Mouse (Mus musculus) kidney, embryonic 15.5 days (tissue): ENCODE data around the gene Arid3a. TPM values are rescaled to one million over a fixed set of nuclear protein-coding genes. Genes with fewer than 3 reads are reported as not detected.
"Not testable (repeated sequence)": the region's sequence is repeated elsewhere in the genome, so short reads cannot be mapped to it uniquely, and the experiment has no call there.

Experiments
- ATAC-seq: fragments of 200-750 bp; cut with Nextera tagmentation; replicated peaks from 2 replicates; pipeline ENCODE4 v1.8.0; 2017; ENCODE audit warnings: moderate TSS enrichment; ENCODE audit not compliant: low FRiP score
- H3K27ac ChIP-seq: fragments of 300-500 bp; sonication (generic); 2 replicates; pipeline ENCODE4 v1.5.1; 2015; ENCODE audit warnings: mild to moderate bottlenecking, inconsistent platforms
- H3K27me3 ChIP-seq: fragments of 300-500 bp; sonication (generic); 2 replicates; pipeline ENCODE4 v1.6.1; 2015; ENCODE audit warnings: inconsistent platforms
- H3K36me3 ChIP-seq: fragments of 300-500 bp; sonication (generic); 2 replicates; pipeline ENCODE4 v1.6.1; 2015; ENCODE audit warnings: inconsistent platforms
- H3K4me1 ChIP-seq: fragments of 300-500 bp; sonication (generic); 2 replicates; pipeline ENCODE4 v1.6.1; 2015; ENCODE audit warnings: inconsistent platforms
- H3K4me2 ChIP-seq: fragments of 300-500 bp; sonication (generic); 2 replicates; pipeline ENCODE4 v1.6.1; 2015; ENCODE audit warnings: moderate library complexity, mild to moderate bottlenecking, inconsistent platforms
- H3K4me3 ChIP-seq: fragments of 300-500 bp; sonication (generic); replicated peaks from 2 replicates; pipeline ENCODE4 v1.5.1; 2015; ENCODE audit warnings: mild to moderate bottlenecking, inconsistent platforms
- H3K9ac ChIP-seq: fragments of 300-500 bp; sonication (generic); 2 replicates; pipeline ENCODE4 v1.6.1; 2015; ENCODE audit warnings: mild to moderate bottlenecking, inconsistent platforms
- H3K9me3 ChIP-seq: fragments of 300-500 bp; sonication (generic); replicated peaks from 2 replicates; pipeline ENCODE4 v1.6.1; 2016; ENCODE audit warnings: inconsistent platforms
- WGBS: fragments of 180-500 bp; shearing (Covaris S2); methylation state at CpG from one replicate; pipeline ENCODE4 v1.1.7; 2015; ENCODE audit warnings: mixed read lengths; 5-methylcytosine and 5-hydroxymethylcytosine counted together
- polyA plus RNA-seq: library from polyadenylated mRNA; unstranded; fragments of >200 nt; fragmentation: Nextera tagmentation; extraction: Ambion mirVana; gene quantifications from 2 replicates; pipeline ENCODE4 v1.2.1, GENCODE M21; 2015

Gene Arid3a
- 7.3 and 7.4 TPM in 2 replicates for polyA plus RNA-seq

DNA sequence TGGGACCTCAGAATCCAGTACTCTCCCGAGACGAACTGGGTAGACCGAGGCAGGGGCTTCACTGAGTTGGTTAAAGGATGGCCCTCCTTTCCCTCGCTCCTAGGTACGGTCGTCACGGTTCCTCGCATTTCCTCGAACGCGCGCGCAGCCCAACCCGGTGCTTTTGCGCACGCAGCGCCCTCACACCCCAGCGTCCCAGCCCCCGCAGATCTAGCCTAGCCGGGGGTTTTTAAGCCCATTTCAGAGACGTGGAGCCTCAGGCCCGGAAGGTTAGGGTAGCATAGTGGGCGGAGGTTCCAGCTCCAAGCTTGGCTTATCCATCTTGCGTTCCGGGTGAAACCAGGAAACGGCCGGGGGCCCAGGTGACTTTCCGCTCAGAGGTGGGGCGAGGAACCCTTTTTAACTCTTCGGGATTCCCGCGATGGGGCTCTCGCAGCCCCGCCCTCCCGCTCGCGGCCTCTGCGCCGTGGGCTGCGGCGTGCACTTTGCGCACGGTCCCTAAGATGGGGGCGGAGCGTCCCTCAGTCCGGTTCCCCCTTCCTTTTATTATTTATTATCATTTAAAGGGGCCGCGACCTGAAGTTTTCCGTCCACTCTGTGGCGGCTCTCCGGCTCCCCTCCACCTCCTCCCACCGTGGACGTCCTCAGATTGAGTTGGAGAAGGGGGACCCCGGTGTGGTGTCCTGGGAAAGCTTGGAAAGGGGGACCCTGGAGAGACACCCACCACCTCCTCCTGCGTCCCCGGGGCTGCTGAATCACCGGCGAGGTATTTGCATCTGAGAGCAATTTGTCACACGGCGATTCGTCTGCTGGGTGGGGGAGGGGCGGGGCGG lies at the start of gene Arid3a:
Arid3a (plus strand) TSS at position 553 of the 833 bp plus-strand sequence.
- Histone ChIP-seq H3K9me3 (no peaks in the 10 kb centered on the region), H3K4me3 (peak within 1 kb of the TSS; percentile 100), H3K27ac (peak within 1 kb of the TSS; percentile 98), H3K9ac (peak within 1 kb of the TSS; percentile 92), H3K27me3 (peaks cover 19% of the 10 kb centered on the region), H3K4me1 (peaks cover 61% of the 10 kb centered on the region), H3K4me2 (peak within 1 kb of the TSS; percentile 90), H3K36me3 (peaks cover 14% of the 10 kb centered on the region)
- under 1% methylated on average over 63 of the region's 63 CpGs for WGBS
- peak; percentile 60 for ATAC-seq

DNA sequence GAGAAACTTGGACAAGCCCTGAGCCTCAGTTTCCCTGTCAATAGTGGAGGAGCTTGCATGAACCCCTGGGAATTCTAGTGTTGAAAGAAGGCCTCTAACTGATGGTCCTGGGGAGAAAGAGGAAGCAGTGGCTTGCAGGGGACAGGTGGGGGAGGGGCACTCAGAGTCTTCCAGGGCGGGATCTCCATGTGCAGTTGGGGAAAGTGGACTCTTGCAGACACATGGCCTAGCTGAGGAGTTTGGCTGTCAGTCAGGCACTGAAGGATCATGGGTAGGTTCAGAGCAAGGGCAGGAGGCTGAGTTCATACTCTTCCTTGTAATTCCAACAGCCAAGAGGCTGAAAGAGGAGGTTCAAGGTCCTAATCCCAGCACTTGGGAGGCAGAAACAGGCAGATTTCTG lies 49.7 kb upstream of the Arid3a start:
- no peak overlapping the region for H3K27ac ChIP-seq
- H3K27me3 ChIP-seq: 0 out of 2 replicates have a peak, but pooled peaks cover 5% of the 10 kb centered on the region
- no peak overlapping the region for H3K4me2 ChIP-seq
- ATAC-seq: no peak
- H3K9me3 ChIP-seq: no peaks in the 10 kb centered on the region
- H3K4me1 ChIP-seq: peaks cover 65% of the 10 kb centered on the region
- WGBS: 38% methylated on average over 1 of the region's 1 CpGs
- H3K9ac ChIP-seq: no peak overlapping the region
- H3K36me3 ChIP-seq: no peaks in the 10 kb centered on the region
- H3K4me3 ChIP-seq: no peak overlapping the region

DNA sequence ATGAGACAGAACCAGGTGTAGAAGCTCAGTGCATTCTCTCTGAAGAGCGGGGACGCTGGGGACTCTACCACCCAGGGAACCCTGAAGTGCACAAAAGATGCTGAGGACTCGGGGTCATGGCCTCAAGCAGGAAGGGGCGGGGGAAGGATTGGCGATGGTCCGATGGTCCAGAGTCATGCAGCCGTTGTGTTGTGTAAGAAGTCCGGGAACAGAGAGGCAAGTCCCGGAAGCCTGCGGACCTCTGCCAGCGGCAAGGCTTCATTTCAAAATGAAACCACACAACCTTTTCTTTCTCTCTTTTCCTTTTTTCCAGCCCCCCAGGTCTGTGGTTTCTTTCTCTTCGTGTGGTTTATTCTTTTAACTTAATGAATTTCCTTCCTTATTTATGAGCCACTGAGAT lies 49.1 kb upstream of the Arid3a start:
- ATAC-seq: no peak

DNA sequence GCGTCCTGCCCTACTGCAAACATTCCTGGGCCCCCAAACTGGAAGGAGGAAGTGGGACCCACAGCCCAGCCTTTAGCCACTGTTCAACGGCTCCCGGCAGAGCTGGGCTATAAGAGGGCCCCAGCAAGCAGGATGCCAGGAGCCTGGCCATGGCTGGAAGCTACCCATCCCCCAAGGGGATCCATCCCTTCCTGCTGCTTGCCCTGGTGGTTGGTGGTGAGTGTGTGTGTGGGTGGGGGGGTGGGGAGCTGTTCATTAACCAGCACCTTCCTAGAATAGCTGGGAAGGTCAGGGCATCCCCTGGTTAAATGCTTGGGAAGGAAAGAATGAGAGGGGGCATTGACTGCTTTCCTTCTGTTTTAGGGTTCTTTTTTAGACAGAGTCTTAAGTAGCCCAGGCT lies 47.3 kb upstream of the Arid3a start:
- peak overlapping the region; percentile 74 for H3K27ac ChIP-seq
- no peak overlapping the region for H3K9ac ChIP-seq
- no peak overlapping the region for H3K4me3 ChIP-seq
- H3K4me1 ChIP-seq: peaks cover 65% of the 10 kb centered on the region
- no peaks in the 10 kb centered on the region for H3K36me3 ChIP-seq
- peak overlapping the region; percentile 1; the same call in 1 of the 2 replicates for H3K4me2 ChIP-seq
- peak; percentile 22; the same call in 1 of the 2 replicates for ATAC-seq
- H3K27me3 ChIP-seq: peaks cover 8% of the 10 kb centered on the region; the same call in 1 of the 2 replicates
- 30% methylated on average over 3 of the region's 3 CpGs for WGBS
- H3K9me3 ChIP-seq: no peaks in the 10 kb centered on the region

More for the DNA sequence above, 49.1 kb upstream of the Arid3a start:
- Histone ChIP-seq H3K4me1 (peaks cover 67% of the 10 kb centered on the region), H3K9ac (no peak overlapping the region), H3K9me3 (no peaks in the 10 kb centered on the region), H3K27ac (peak overlapping the region; percentile 28; the same call in 1 of the 2 replicates), H3K27me3 (0 out of 2 replicates have a peak, but pooled peaks cover 5% of the 10 kb centered on the region), H3K4me2 (no peak overlapping the region), H3K36me3 (no peaks in the 10 kb centered on the region), H3K4me3 (no peak overlapping the region)
- WGBS: 44% methylated on average over 12 of the region's 12 CpGs

DNA sequence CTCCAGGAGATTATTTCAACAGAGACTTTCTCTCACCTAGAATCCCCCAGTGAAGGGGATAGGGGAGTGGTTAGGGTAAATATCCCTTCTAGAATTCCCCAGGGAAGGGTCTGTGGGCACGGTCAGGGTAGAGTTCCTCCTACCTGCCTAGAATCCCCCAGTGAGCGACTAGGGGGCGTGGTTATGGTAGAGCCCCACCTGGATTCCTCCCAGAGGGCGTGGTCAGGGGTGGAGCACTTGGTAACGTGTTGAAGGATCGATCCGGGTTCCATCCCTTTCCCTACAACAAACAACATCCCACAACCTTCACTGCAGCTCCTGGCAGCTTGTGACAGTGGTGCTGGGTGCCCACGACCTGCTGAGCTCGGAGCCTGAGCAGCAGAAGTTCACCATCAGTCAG lies 46.1 kb upstream of the Arid3a start:
- peak overlapping the region; percentile 27; the same call in 1 of the 2 replicates for H3K4me2 ChIP-seq
- no peak for ATAC-seq
- peaks cover 61% of the 10 kb centered on the region for H3K4me1 ChIP-seq
- WGBS: 16% methylated on average over 9 of the region's 9 CpGs
- H3K9me3 ChIP-seq: no peaks in the 10 kb centered on the region
- peak overlapping the region; percentile 74 for H3K27ac ChIP-seq
- H3K9ac ChIP-seq: no peak overlapping the region
- H3K36me3 ChIP-seq: no peaks in the 10 kb centered on the region
- H3K4me3 ChIP-seq: no peak overlapping the region; the same call in 1 of the 2 replicates
- H3K27me3 ChIP-seq: peaks cover 8% of the 10 kb centered on the region; the same call in 1 of the 2 replicates

DNA sequence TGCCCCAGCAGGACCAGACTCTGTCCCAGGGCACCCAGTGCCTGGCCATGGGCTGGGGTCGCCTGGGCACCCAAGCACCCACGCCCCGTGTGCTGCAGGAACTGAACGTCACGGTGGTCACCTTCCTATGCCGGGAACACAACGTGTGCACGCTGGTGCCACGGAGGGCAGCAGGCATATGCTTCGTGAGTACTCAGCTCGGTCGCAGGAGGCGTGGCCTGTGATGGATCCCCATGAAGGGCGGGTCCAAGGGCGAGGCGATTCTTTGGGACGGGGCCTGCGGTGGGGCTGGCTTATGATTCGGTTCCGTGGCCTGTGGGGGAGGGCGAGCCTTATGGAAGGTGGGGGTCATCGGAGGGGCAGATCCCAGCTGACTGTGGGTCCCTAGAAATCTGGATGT lies 44.9 kb upstream of the Arid3a start:
- Histone ChIP-seq H3K36me3 (no peaks in the 10 kb centered on the region), H3K27ac (no peak overlapping the region), H3K9me3 (no peaks in the 10 kb centered on the region), H3K4me3 (peak overlapping the region; percentile 22), H3K4me2 (peak overlapping the region; percentile 52), H3K9ac (peak overlapping the region; percentile 24), H3K4me1 (peaks cover 60% of the 10 kb centered on the region), H3K27me3 (peaks cover 8% of the 10 kb centered on the region; the same call in 1 of the 2 replicates)
- WGBS: 6% methylated on average over 22 of the region's 22 CpGs
- no peak for ATAC-seq

DNA sequence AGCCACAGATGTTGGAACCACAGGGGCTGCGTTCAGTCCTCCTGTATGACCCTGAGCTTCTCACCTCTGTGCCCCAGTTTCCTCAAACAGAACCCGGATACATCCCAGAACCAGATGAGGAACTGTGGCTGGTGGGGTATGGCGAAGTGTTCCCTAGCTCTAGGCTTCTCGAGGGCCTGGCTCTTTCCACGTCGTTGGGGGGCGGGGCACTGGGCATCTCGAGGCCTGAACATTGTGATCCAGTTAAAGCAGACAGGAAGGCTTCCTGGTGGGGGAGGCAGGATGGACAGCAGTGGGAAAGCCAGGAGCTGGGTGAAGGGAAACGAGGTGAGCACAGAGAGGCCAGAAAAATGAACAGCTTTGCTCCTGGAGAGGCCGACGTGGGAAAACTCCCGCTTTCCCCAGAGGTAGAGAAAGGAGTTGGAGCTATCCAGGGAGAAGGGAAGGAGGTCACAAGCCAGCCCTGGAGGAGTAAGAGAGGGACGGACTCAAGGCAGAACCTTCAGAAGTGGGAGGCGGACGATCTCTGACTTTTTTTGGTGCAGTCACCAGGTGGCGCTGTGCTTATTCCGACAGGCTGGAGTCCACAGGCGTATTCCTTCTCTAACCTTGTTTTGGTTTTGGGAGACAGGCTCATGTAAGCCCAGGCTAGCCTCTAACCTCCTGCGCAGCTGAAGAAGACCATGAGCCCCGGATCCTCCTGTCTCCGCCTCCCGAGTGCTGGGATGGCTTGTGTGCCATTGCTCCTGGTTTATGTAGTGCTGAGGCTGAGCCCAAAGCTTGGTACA lies 43.4 kb upstream of the Arid3a start:
- peaks cover 8% of the 10 kb centered on the region; the same call in 1 of the 2 replicates for H3K27me3 ChIP-seq
- peak overlapping the region; percentile 1; the same call in 1 of the 2 replicates for H3K4me3 ChIP-seq
- H3K9ac ChIP-seq: peak overlapping the region; percentile 5; the same call in 1 of the 2 replicates
- ATAC-seq: 0 out of 2 replicates have a peak, but pooled peaks have one; percentile 3
- H3K4me2 ChIP-seq: peak overlapping the region; percentile 19; the same call in 1 of the 2 replicates
- no peak overlapping the region for H3K27ac ChIP-seq
- no peaks in the 10 kb centered on the region for H3K9me3 ChIP-seq
- H3K36me3 ChIP-seq: no peaks in the 10 kb centered on the region
- H3K4me1 ChIP-seq: peaks cover 48% of the 10 kb centered on the region
- 15% methylated on average over 22 of the region's 22 CpGs for WGBS

DNA sequence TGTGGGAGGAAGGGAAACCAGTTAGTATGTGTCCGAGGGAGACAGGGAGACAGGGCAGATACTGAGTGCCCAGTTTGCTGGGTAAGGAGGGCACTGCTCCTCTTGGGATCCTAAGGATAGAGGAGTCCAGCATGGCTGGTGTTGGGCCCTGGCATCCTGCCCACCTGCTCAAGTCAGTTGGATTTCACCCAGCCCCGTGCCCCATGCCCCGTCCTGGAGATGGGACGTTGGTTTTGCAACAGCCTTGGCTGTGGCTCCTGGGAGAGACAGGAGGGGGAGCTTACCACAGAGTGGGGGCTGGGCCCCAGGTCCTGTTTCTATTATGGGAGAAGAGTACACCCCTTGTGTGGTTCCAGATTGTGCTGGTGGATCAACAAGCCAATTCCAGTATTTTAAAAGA lies 42.4 kb upstream of the Arid3a start:
- Histone ChIP-seq H3K4me1 (peaks cover 46% of the 10 kb centered on the region), H3K4me3 (no peak overlapping the region), H3K36me3 (no peaks in the 10 kb centered on the region), H3K9me3 (no peaks in the 10 kb centered on the region), H3K27me3 (peaks cover 8% of the 10 kb centered on the region; the same call in 1 of the 2 replicates), H3K9ac (no peak overlapping the region), H3K4me2 (no peak overlapping the region), H3K27ac (no peak overlapping the region)
- no peak for ATAC-seq
- 64% methylated on average over 4 of the region's 4 CpGs for WGBS

DNA sequence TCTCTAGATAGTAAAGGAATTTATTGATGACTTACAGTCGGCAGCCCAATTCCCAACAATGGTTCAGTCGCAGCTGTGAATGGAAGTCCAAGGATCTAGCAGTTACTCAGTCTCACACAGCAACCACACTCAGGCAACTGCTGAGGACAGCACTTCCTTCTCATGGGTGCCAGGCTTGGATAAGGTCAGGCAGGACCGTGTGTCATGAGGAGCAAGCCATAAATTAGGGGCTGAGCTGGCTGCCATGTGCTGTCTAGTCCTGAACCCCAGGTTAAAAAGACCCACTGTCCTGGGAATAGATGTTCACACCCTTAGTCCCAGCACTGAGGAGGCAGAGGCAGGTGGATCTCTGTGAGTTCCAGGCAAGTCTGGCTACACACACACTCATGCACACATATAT lies 41.9 kb upstream of the Arid3a start:
- H3K4me1 ChIP-seq: peaks cover 41% of the 10 kb centered on the region
- H3K9me3 ChIP-seq, H3K9ac ChIP-seq, H3K27me3 ChIP-seq, H3K4me2 ChIP-seq, H3K4me3 ChIP-seq, H3K36me3 ChIP-seq, ATAC-seq, H3K27ac ChIP-seq: not testable (repeated sequence)
- 70% methylated on average over 3 of the region's 3 CpGs for WGBS

DNA sequence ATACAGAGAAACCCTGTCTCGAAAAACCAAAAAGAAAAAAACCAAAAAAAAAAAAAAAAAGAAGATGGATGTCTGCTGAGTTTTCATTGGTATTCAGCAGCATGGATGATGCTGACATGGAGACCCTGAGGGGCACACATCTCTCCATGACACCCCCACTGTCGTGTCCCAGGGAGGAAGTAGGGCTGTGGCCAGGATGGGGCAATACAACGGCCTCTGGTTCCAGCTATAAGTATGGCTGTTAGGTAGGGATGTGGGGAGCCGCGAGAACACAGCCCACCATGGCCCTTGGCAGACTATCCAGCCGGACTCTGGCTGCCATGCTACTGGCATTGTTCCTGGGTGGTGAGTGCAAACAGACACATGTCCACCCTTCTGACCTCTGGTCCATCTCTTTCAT lies 40.8 kb upstream of the Arid3a start, which contains the start of gene Elane:
Elane (plus strand) TSS at position 194 of the 400 bp plus-strand sequence.
- Histone ChIP-seq H3K4me1 (peaks cover 29% of the 10 kb centered on the region), H3K4me2 (no peak within 1 kb of the TSS), H3K4me3 (no peak within 1 kb of the TSS), H3K27me3 (peaks cover 8% of the 10 kb centered on the region; the same call in 1 of the 2 replicates), H3K36me3 (no peaks in the 10 kb centered on the region), H3K9ac (no peak within 1 kb of the TSS), H3K9me3 (no peaks in the 10 kb centered on the region), H3K27ac (no peak within 1 kb of the TSS)
- no peak for ATAC-seq
- WGBS: 85% methylated on average over 6 of the region's 6 CpGs

DNA sequence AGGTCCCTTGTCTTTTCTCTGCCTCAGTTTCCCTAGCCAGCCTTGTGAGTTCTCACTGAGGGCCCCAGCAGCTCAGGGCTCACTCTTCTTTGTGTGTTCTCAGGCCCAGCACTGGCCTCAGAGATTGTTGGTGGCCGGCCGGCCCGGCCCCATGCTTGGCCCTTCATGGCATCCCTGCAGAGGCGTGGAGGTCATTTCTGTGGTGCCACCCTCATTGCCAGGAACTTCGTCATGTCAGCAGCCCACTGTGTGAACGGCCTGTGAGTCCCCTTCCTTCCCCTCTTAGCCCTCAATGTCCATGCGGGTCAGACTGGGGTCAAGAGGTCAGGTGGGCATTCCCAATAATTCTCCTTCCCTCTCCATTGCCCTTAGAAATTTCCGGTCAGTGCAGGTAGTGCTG lies 40.2 kb upstream of the Arid3a start:
- no peaks in the 10 kb centered on the region for H3K36me3 ChIP-seq

More for the DNA sequence above, 40.2 kb upstream of the Arid3a start:
- H3K27ac ChIP-seq: no peak overlapping the region
- no peaks in the 10 kb centered on the region for H3K9me3 ChIP-seq
- peaks cover 4% of the 10 kb centered on the region; the same call in 1 of the 2 replicates for H3K27me3 ChIP-seq
- peaks cover 24% of the 10 kb centered on the region for H3K4me1 ChIP-seq
- H3K4me3 ChIP-seq: no peak overlapping the region
- H3K4me2 ChIP-seq: no peak overlapping the region
- ATAC-seq: no peak
- H3K9ac ChIP-seq: no peak overlapping the region
- WGBS: 76% methylated on average over 8 of the region's 8 CpGs
